Mouse (Mus musculus) forebrain, embryonic 14.5 days (tissue): ENCODE data around the gene Zbtb8b. TPM values are rescaled to one million over a fixed set of nuclear protein-coding genes. Genes with fewer than 3 reads are reported as not detected.

ENCODE experiments used
- polyA plus RNA-seq: library from polyadenylated mRNA; unstranded; fragments of >200 nt; fragmentation: Nextera tagmentation; extraction: Ambion mirVana; gene quantifications from 2 replicates; pipeline ENCODE4 v1.2.1, GENCODE M21; 2014

Gene Zbtb8b
- polyA plus RNA-seq, 1 experiment from 2014 or later = 6.5 TPM

Other genes starting within 250 kb of the Zbtb8b start
- gene C77080, start 179.4 kb downstream of the Zbtb8b start, polyA plus RNA-seq = 3.6 and 4.2 TPM in 2 replicates
- 0.14 and 0.24 TPM in 2 replicates for gene Sync, start 153.2 kb downstream of the Zbtb8b start, polyA plus RNA-seq
- 428 and 447 TPM in 2 replicates for gene Rbbp4, start 105.5 kb downstream of the Zbtb8b start, polyA plus RNA-seq
- gene Zbtb8os, start 105.2 kb downstream of the Zbtb8b start, polyA plus RNA-seq = 27.7 and 37.1 TPM in 2 replicates
- 5.8 and 6.6 TPM in 2 replicates for gene Zbtb8a, start 62.7 kb downstream of the Zbtb8b start, polyA plus RNA-seq
- 35.4 and 38.1 TPM in 2 replicates for gene Bsdc1, start 20.7 kb upstream of the Zbtb8b start, polyA plus RNA-seq
- gene Tssk3, start 50.2 kb upstream of the Zbtb8b start, polyA plus RNA-seq = 0.28 TPM in 1 of 2 replicates, not detected in the other
- gene Fam229a, start 50.3 kb upstream of the Zbtb8b start, polyA plus RNA-seq = not detected in 2 replicates
- gene Marcksl1, start 72.7 kb upstream of the Zbtb8b start, polyA plus RNA-seq = 1,632 and 1,731 TPM in 2 replicates
- gene Hdac1, start 101.9 kb upstream of the Zbtb8b start, polyA plus RNA-seq = 132 and 154 TPM in 2 replicates
- 8.2 and 9.0 TPM in 2 replicates for gene Lck, start 132.8 kb upstream of the Zbtb8b start, polyA plus RNA-seq
- not detected in 2 replicates for gene Fam167b, start 137.7 kb upstream of the Zbtb8b start, polyA plus RNA-seq
- 259 and 316 TPM in 2 replicates for gene Eif3i, start 159.8 kb upstream of the Zbtb8b start, polyA plus RNA-seq
- 144 and 179 TPM in 2 replicates for gene Tmem234, start 159.8 kb upstream of the Zbtb8b start, polyA plus RNA-seq
- gene Dcdc2b, start 173.4 kb upstream of the Zbtb8b start, polyA plus RNA-seq = 2.2 and 3.2 TPM in 2 replicates
- gene Iqcc, start 178.2 kb upstream of the Zbtb8b start, polyA plus RNA-seq = 23.6 and 29.4 TPM in 2 replicates
- gene Ccdc28b, start 183.1 kb upstream of the Zbtb8b start, polyA plus RNA-seq = 112 and 115 TPM in 2 replicates
- gene Txlna, start 200.2 kb upstream of the Zbtb8b start, polyA plus RNA-seq = 65.4 and 71.6 TPM in 2 replicates
- gene Kpna6, start 231.9 kb upstream of the Zbtb8b start, polyA plus RNA-seq = 16.5 TPM in 2 replicates